Mouse (Mus musculus): ENCODE results near the gene 6030468B19Rik. TPM values are rescaled to one million over a fixed set of nuclear protein-coding genes. Genes with fewer than 3 reads are reported as not detected.
"Not testable (repeated sequence)": the region's sequence is repeated elsewhere in the genome, so short reads cannot be mapped to it uniquely, and the experiment has no call there.

6030468B19Rik gene
- total RNA-seq, 2 experiments from 2014 or later: 0.37 TPM; not detected in 1

GRCm38 (mm10) chr11:117800038-117800437, 2.6 kb downstream of the 6030468B19Rik start:
- no peak for ATAC-seq (replicated peaks; ENCODE audit: poor library complexity)

GRCm38 (mm10) chr11:117801650-117802049, 4.2 kb downstream of the 6030468B19Rik start:
- no peak for ATAC-seq (replicated peaks; ENCODE audit: poor library complexity)

GRCm38 (mm10) chr11:117803166-117803688, 5.8 kb downstream of the 6030468B19Rik start:
- peak; percentile 45; the same call in 1 of the 2 replicates for ATAC-seq (replicated peaks; ENCODE audit: poor library complexity)

- no peak for ATAC-seq (replicated peaks; ENCODE audit: poor library complexity)
Observed at GRCm38 (mm10) chr11:117806781-117807180, 9.3 kb downstream of the 6030468B19Rik start.

GRCm38 (mm10) chr11:117809407-117810311, 12.2 kb downstream of the 6030468B19Rik start, which contains the start of the genes Gm20708 and Syngr2:
TSS of gene Gm20708 (plus strand) at chr11:117809668.
TSS of gene Syngr2 (plus strand) at chr11:117809668.
- peak; percentile 47 for ATAC-seq (replicated peaks; ENCODE audit: poor library complexity)

GRCm38 (mm10) chr11:117810401-117811046, 13.1 kb downstream of the 6030468B19Rik start:
- ATAC-seq (replicated peaks; ENCODE audit: poor library complexity): peak; percentile 73

GRCm38 (mm10) chr11:117813867-117814266, 16.4 kb downstream of the 6030468B19Rik start:
- ATAC-seq (replicated peaks; ENCODE audit: poor library complexity): no peak

- no peak for ATAC-seq (replicated peaks; ENCODE audit: poor library complexity)
Observed at GRCm38 (mm10) chr11:117814704-117815366, 17.4 kb downstream of the 6030468B19Rik start.

- not testable (repeated sequence) for ATAC-seq (replicated peaks; ENCODE audit: poor library complexity)
Observed at GRCm38 (mm10) chr11:117815850-117816249, 18.4 kb downstream of the 6030468B19Rik start.

GRCm38 (mm10) chr11:117816389-117816996, 19.0 kb downstream of the 6030468B19Rik start:
- ATAC-seq (replicated peaks; ENCODE audit: poor library complexity): peak; percentile 34

- no peak for ATAC-seq (replicated peaks; ENCODE audit: poor library complexity)
Observed at GRCm38 (mm10) chr11:117819095-117819494, 21.6 kb downstream of the 6030468B19Rik start.

GRCm38 (mm10) chr11:117820173-117820572, 22.7 kb downstream of the 6030468B19Rik start:
- ATAC-seq (replicated peaks; ENCODE audit: poor library complexity): no peak

- ATAC-seq (replicated peaks; ENCODE audit: poor library complexity): no peak
Observed at GRCm38 (mm10) chr11:117821868-117822267, 24.4 kb downstream of the 6030468B19Rik start.

- no peak for ATAC-seq (replicated peaks; ENCODE audit: poor library complexity)
Observed at GRCm38 (mm10) chr11:117822728-117823241, 25.3 kb downstream of the 6030468B19Rik start.

- no peak for ATAC-seq (replicated peaks; ENCODE audit: poor library complexity)
Observed at GRCm38 (mm10) chr11:117823411-117823810, 26.0 kb downstream of the 6030468B19Rik start.

- ATAC-seq (replicated peaks; ENCODE audit: poor library complexity): peak; percentile 51
Observed at GRCm38 (mm10) chr11:117824060-117824969, 26.9 kb downstream of the 6030468B19Rik start.

- ATAC-seq (replicated peaks; ENCODE audit: poor library complexity): peak; percentile 40
Observed at GRCm38 (mm10) chr11:117825333-117826101, 28.1 kb downstream of the 6030468B19Rik start, which contains the start of the genes Afmid and Tk1. TSS of gene Afmid (plus strand) at chr11:117825924. TSS of gene Tk1 (minus strand) at chr11:117826092.

- ATAC-seq (replicated peaks; ENCODE audit: poor library complexity): no peak
Observed at GRCm38 (mm10) chr11:117826164-117826563, 28.7 kb downstream of the 6030468B19Rik start.

All from megakaryocyte progenitor cell, adult 5-6 weeks (primary cell).